Mouse (Mus musculus) stomach, embryonic 14.5 days (tissue): ENCODE results near the gene Olfr90. TPM values are rescaled to one million over a fixed set of nuclear protein-coding genes. Genes with fewer than 3 reads are reported as not detected.

Experiments used
- ATAC-seq: fragments of 200-750 bp; cut with Nextera tagmentation; 2 replicates; pipeline ENCODE4 v1.8.0; 2017; ENCODE audit warnings: low read depth, moderate TSS enrichment; ENCODE audit not compliant: insufficient number of reproducible peaks, insufficient read depth, low FRiP score
- H3K27ac ChIP-seq: fragments of 300-500 bp; sonication (generic); 2 replicates; pipeline ENCODE4 v1.5.1; 2014; ENCODE audit warnings: mild to moderate bottlenecking, low read length, moderate library complexity, mixed read lengths
- H3K27me3 ChIP-seq: fragments of 300-500 bp; sonication (generic); 2 replicates; pipeline ENCODE4 v1.6.1; 2014; ENCODE audit warnings: low read length, control low read depth, mixed read lengths; ENCODE audit not compliant: control insufficient read depth, insufficient read depth
- H3K36me3 ChIP-seq: fragments of 300-500 bp; sonication (generic); 2 replicates; pipeline ENCODE4 v1.6.1; 2014; ENCODE audit warnings: mild to moderate bottlenecking, control low read depth, low read length, moderate library complexity, mixed read lengths; ENCODE audit not compliant: control insufficient read depth, insufficient read depth
- H3K4me1 ChIP-seq: fragments of 300-500 bp; sonication (generic); 2 replicates; pipeline ENCODE4 v1.6.1; 2014; ENCODE audit warnings: low read length, control low read depth, mixed read lengths; ENCODE audit not compliant: control insufficient read depth, insufficient read depth
- H3K4me2 ChIP-seq: fragments of 300-500 bp; sonication (generic); replicated peaks from 2 replicates; pipeline ENCODE4 v1.6.1; 2014; ENCODE audit warnings: low read depth, low read length, control low read depth
- H3K4me3 ChIP-seq: fragments of 300-500 bp; sonication (generic); 2 replicates; pipeline ENCODE4 v1.5.1; 2014; ENCODE audit warnings: low read depth, low read length, control low read depth
- H3K9ac ChIP-seq: fragments of 300-500 bp; sonication (generic); replicated peaks from 2 replicates; pipeline ENCODE4 v1.6.1; 2014; ENCODE audit warnings: low read depth, mild to moderate bottlenecking, control low read depth, low read length, moderate library complexity, mixed read lengths
- H3K9me3 ChIP-seq: fragments of 300-500 bp; sonication (generic); 2 replicates; pipeline ENCODE4 v1.6.1; 2016; ENCODE audit warnings: low read depth, low read length, control low read depth; ENCODE audit not compliant: control insufficient read depth
- WGBS: fragments of 180-500 bp; shearing (Covaris S2); extraction: QIAGEN DNeasy Blood & Tissue Kit; methylation state at CpG from one replicate; pipeline ENCODE4 v1.1.7; 2014; 5-methylcytosine and 5-hydroxymethylcytosine counted together
- polyA plus RNA-seq: library from polyadenylated mRNA; unstranded; fragments of >200 nt; fragmentation: Nextera tagmentation; extraction: Ambion mirVana; gene quantifications from 2 replicates; pipeline ENCODE4 v1.2.1, GENCODE M21; 2014

Olfr90 gene
- polyA plus RNA-seq, 1 experiment from 2014 or later: not detected

DNA sequence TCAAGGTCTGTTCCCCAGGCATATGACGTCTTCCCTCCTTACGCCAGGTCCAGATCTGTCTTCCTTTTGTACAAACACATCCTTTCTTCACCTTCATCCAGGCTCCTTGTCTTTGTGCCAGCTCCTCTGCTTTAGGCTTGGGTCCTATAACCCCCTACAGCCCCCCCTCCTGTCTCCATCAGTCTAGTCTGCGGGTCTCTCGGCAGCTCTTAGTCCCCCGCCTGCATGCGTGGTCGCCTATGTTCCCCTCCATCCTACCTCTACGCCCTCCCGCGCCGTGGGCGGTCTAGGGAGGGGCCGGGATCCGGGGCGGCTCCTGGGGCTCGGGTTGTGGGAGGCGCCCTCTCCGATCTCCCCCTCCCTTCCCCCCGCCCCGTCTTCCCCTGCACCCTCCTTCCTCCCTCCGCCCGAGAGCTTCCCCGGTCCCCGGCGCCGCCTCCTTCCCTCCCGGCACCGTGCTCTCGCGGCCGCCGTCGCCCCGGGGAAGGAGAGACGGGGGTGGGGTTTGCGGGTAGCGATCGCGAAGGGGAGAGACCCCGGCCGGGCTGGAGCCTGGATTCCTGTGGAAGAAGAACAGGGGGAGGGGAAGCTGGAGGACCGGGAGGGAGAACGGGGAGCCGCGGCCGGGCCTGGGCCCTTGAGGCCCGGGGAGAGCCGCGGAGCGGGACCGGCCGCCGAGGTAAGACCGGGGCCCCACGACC lies 42.5 kb downstream of the Olfr90 start, which contains the start of gene Gabbr1:
Gene Gabbr1 (plus strand): TSS at position 356 of the 701 bp plus-strand sequence.
- Histone ChIP-seq H3K27ac (peak within 1 kb of the TSS; percentile 85), H3K9ac (peak within 1 kb of the TSS; percentile 74), H3K27me3 (no peaks in the 10 kb centered on the region), H3K9me3 (no peaks in the 10 kb centered on the region), H3K4me2 (peak within 1 kb of the TSS; percentile 88), H3K4me3 (peak within 1 kb of the TSS; percentile 79), H3K36me3 (no peaks in the 10 kb centered on the region), H3K4me1 (peaks cover 15% of the 10 kb centered on the region)
- 1% methylated on average over 49 of the region's 55 CpGs for WGBS
- ATAC-seq: peak; percentile 92

DNA sequence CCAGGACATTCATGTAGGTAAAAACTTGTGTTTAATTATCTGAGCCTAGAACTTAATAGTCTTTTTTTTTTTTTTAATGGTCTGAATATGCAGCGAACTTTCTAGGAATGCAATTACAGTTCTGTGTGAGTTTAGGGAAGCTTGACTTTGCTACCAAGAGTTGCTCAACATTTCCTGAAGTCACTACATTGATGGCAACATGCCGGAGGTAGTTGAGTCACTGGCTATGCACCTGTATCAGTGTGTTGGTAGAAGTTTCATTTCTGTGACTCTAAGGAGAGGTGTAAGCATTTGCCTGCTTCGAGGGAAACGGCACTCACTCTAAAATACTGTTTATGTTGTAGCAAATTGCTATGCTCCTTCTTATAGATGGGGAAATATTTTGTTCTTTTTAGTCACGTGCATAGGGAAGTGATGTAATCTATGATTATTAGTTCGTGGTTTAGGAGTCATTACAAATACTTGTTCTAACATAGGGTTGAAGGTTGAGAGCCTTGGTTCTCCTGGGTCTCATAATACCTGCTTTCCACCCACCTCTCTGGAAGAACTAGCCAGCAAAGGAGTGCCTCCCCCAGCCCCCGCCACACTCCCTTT lies 43.6 kb downstream of the Olfr90 start:
- Histone ChIP-seq H3K27me3 (no peaks in the 10 kb centered on the region), H3K4me2 (peak overlapping the region; percentile 88), H3K4me3 (0 out of 2 replicates have a peak overlapping the region, but pooled peaks have one; percentile 79), H3K4me1 (peaks cover 12% of the 10 kb centered on the region), H3K9me3 (no peaks in the 10 kb centered on the region), H3K27ac (no peak overlapping the region), H3K36me3 (no peaks in the 10 kb centered on the region), H3K9ac (no peak overlapping the region)
- WGBS: 57% methylated on average over 7 of the region's 7 CpGs
- no peak for ATAC-seq

DNA sequence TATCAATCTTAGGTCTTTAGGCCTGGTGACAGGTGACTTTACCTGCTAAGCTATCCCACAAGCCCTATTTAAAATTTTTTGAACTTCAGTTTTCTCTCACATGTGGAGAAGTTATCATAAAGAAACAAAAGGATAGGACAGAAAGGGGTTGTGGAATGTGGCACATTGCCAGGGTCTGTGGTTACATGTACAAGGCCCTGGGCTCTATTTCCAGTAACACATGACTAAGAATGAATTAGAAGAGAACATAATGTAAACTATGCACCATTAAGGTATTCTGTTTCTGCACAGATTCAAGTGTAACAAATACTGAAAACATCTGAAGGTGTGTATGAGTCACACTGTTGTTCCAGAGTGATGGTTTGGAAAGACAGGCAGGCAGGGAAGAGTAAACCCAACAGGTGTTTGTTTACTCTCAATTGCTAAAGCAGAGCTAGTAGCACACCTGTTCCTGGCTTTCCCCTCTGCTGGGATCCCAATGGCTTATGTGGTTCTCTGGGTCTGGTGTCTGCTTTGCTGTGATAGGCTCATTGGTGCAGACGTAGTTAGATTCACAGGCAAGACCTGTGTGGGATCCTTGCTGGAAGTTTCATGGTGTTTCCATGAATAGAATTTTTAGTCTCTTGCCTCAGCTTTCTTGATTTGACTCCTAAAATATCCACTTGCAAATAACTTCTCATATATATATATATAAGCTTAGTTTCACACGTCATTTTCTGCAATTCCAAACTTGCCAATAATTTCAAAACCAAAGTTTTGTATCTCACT lies 49.0 kb downstream of the Olfr90 start:
- H3K36me3 ChIP-seq: no peaks in the 10 kb centered on the region
- no peaks in the 10 kb centered on the region for H3K27me3 ChIP-seq
- no peak overlapping the region for H3K4me2 ChIP-seq
- no peaks in the 10 kb centered on the region for H3K4me1 ChIP-seq
- 66% methylated on average over 2 of the region's 2 CpGs for WGBS
- no peak overlapping the region for H3K9ac ChIP-seq
- H3K9me3 ChIP-seq: no peaks in the 10 kb centered on the region
- ATAC-seq: no peak
- H3K27ac ChIP-seq: no peak overlapping the region
- H3K4me3 ChIP-seq: no peak overlapping the region

Other genes with a start within 250 kb of the Olfr90 start
- 0.13 and 0.74 TPM in 2 replicates for gene Trim15, start 221.3 kb downstream of the Olfr90 start, polyA plus RNA-seq
- gene Trim10, start 218.9 kb downstream of the Olfr90 start, polyA plus RNA-seq: 1.5 and 2.0 TPM in 2 replicates
- gene Trim40, start 198.4 kb downstream of the Olfr90 start, polyA plus RNA-seq: not detected in 2 replicates
- gene Trim31, start 190.4 kb downstream of the Olfr90 start, polyA plus RNA-seq: 1.3 and 1.6 TPM in 2 replicates
- gene Rnf39, start 145.6 kb downstream of the Olfr90 start, polyA plus RNA-seq: 0.87 and 1.2 TPM in 2 replicates
- 115 and 120 TPM in 2 replicates for gene Ppp1r11, start 136.8 kb downstream of the Olfr90 start, polyA plus RNA-seq
- 92.4 and 97.2 TPM in 2 replicates for gene Znrd1, start 129.9 kb downstream of the Olfr90 start, polyA plus RNA-seq
- gene Znrd1as, start 129.9 kb downstream of the Olfr90 start, polyA plus RNA-seq: 6.8 and 8.1 TPM in 2 replicates
- gene 2410137M14Rik, start 107.3 kb downstream of the Olfr90 start, polyA plus RNA-seq: not detected in 2 replicates
- gene H2-M5, start 99.0 kb downstream of the Olfr90 start, polyA plus RNA-seq: 0.49 and 0.74 TPM in 2 replicates
- 77.8 and 82.1 TPM in 2 replicates for gene Zfp57, start 87.3 kb downstream of the Olfr90 start, polyA plus RNA-seq
- gene Mog, start 65.1 kb downstream of the Olfr90 start, polyA plus RNA-seq: 0.19 and 0.20 TPM in 2 replicates
- 14.2 and 15.8 TPM in 2 replicates for gene Gabbr1, start 42.5 kb downstream of the Olfr90 start, polyA plus RNA-seq
- not detected in 2 replicates for gene Olfr91, start 9.8 kb upstream of the Olfr90 start, polyA plus RNA-seq
- gene Olfr92, start 31.6 kb upstream of the Olfr90 start, polyA plus RNA-seq: not detected in 2 replicates
- gene Olfr93, start 73.0 kb upstream of the Olfr90 start, polyA plus RNA-seq: not detected in 2 replicates
- gene Ubd, start 105.4 kb upstream of the Olfr90 start, polyA plus RNA-seq: not detected in 2 replicates
- not detected in 2 replicates for gene Olfr94, start 112.5 kb upstream of the Olfr90 start, polyA plus RNA-seq
- gene Olfr95, start 124.6 kb upstream of the Olfr90 start, polyA plus RNA-seq: not detected in 2 replicates
- not detected in 2 replicates for gene Olfr96, start 131.6 kb upstream of the Olfr90 start, polyA plus RNA-seq
- not detected in 2 replicates for gene Olfr97, start 148.8 kb upstream of the Olfr90 start, polyA plus RNA-seq
- not detected in 2 replicates for gene Olfr98, start 175.2 kb upstream of the Olfr90 start, polyA plus RNA-seq
- 2.9 and 4.3 TPM in 2 replicates for gene H2-M3, start 181.7 kb upstream of the Olfr90 start, polyA plus RNA-seq
- gene Olfr99, start 195.0 kb upstream of the Olfr90 start, polyA plus RNA-seq: not detected in 2 replicates
- not detected in 2 replicates for gene Olfr101, start 215.8 kb upstream of the Olfr90 start, polyA plus RNA-seq
- not detected in 2 replicates for gene Olfr102, start 228.6 kb upstream of the Olfr90 start, polyA plus RNA-seq